Mouse (Mus musculus) CD4-positive helper T cell, adult 2 months (primary cell): ENCODE data around the gene Kat6b.
A peak's percentile ranks its signal among the peaks of the same experiment; 100 is the strongest.
"Not testable (repeated sequence)": the region's sequence is repeated elsewhere in the genome, so short reads cannot be mapped to it uniquely, and the experiment has no call there.

ENCODE experiments used
- DNase-seq: peaks from one replicate; pipeline ENCODE4 v3.0.0-alpha.2; 2012; ENCODE audit warnings: low read depth, missing footprints, low spot score

The Kat6b gene

DNA sequence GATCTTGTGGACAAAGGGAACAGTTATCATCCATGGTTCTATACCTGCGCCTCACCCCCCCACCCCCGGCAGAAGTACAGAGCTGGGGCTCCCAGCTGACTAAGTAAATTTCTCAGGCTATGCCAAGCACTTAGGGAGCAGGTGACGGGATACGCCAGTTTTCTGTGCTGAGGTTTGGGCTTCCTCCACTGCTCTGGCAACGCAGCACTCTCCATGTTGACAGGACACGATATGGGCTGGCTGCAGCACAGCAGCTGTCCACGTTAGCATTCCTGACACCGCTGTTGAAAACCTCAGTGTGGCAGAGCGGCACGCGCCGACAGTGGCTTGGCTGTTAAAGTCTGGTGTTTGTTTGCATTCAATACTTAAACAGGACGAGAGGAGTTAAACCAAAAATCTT lies 177.9 kb downstream of the Kat6b start:
- DNase-seq = no peak

DNA sequence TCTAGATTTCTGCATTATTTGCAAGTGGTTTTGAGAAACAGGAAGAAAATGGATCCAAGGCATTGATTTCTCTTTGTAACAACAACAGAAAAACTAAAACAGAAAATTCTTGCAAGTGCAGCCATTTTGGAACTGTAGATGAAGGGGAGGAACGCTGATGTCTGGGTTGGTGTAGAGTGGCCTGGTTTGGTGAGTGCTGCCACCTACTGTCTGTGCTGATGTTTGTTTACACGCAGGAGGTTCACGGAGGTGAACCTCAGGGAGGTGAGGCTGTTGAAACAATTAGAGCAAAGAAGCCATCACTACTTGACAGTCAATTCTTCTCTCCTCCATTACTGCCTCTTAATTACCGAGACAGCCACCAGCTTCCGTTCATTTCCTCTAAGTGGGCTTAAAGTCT lies 178.4 kb downstream of the Kat6b start:
- peak; percentile 72 for DNase-seq

DNA sequence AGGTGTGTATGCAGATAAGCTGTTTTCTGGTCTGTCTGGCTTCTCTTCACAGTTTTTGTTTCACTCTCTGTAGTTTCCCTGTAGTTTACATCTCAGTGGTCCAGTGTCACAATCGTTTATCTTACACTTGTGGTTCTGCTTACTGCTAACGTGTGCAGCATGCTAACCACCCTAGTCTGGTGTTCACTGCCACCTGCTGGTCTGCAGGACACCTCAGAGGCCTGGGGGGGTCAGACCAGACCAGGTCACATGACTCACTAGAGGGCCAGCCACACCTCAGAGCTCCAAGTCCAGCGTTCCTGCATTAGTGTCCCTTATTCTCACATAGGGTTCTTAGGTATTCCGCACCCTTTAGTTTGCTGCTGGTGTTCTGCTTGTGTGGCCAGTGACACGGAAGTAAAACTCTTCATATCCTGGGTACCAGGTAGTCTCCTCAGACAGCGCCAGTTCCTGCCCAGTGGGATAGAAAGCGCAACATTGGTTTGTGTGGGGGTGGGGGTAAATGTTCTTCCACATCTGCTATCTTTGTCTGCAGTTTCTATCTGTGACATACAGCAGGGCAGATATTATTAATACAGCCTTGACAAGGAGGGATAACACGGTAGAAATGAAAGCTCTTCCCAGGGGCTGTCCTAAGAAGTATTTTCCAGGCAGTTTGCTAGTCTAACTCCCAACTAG lies 181.4 kb downstream of the Kat6b start:
- no peak for DNase-seq

DNA sequence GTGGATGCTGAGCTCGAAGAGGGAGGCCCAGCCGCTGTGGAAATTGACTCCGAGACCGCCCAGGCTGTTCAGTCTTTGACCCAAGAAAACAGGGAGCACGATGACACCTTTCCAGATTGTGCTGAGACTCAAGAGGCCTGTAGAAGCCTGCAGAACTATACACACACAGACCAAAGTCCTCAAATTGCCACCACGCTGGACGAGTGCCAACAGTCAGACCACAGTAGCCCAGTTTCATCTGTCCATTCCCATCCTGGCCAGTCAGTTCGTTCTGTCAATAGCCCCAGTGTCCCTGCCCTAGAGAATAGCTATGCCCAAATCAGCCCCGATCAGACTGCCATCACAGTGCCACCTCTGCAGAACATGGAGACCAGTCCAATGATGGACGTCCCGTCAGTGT lies 188.0 kb downstream of the Kat6b start:
- no peak for DNase-seq

DNA sequence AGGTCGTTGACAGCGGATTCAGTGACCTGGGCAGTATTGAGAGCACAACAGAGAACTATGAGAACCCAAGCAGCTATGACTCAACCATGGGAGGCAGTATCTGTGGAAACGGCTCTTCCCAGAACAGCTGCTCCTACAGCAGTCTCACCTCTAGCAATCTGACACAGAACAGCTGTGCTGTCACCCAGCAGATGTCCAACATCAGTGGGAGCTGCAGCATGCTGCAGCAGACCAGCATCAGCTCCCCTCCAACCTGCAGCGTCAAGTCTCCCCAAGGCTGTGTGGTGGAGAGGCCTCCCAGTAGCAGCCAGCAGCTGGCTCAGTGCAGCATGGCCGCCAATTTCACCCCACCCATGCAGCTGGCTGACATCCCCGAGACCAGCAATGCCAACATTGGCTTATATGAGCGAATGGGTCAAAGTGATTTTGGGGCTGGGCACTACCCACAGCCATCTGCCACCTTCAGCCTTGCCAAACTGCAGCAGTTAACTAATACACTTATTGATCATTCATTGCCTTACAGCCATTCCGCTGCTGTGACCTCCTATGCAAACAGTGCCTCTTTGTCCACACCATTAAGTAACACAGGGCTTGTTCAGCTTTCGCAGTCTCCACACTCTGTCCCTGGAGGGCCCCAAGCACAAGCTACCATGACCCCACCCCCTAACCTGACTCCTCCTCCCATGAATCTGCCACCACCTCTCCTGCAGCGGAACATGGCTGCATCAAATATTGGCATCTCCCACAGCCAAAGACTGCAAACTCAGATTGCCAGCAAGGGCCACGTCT lies 188.6 kb downstream of the Kat6b start:
- no peak for DNase-seq

DNA sequence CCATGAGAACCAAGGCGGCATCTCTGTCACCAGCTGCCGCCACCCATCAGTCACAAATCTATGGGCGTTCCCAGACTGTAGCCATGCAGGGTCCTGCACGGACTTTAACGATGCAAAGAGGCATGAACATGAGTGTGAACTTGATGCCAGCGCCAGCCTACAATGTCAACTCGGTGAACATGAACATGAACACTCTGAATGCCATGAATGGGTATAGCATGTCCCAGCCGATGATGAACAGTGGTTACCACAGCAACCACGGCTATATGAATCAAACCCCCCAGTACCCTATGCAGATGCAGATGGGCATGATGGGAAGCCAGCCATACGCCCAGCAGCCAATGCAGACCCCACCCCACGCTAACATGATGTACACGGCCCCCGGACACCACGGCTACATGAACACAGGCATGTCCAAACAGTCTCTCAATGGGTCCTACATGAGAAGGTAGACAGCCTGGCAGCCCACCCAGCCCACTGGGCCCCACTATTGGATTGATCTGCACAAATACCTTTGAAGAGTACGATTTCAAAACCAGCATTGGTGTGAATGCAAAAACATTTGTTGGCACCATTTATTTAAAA lies 189.3 kb downstream of the Kat6b start:
- not testable (repeated sequence) for DNase-seq

DNA sequence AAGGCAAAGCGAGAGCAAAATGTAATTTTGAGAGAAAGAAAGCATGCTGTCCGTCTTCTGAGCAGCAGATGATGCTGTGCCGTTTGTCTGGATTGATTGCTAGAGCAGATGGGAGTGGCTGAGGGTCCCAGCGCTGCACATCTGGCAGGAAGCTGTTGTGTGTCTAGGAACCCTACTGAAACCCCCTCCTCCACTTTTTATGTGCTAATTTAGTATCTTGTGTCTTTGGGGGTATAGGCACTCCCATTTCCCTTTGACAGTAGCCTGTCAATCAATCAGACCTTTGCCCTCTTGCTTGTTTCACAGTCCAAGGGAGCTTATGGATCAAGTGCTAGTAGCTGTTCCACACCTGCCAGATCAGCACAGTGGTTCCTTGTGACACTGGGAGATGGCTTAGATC lies 191.9 kb downstream of the Kat6b start:
- DNase-seq = no peak

DNA sequence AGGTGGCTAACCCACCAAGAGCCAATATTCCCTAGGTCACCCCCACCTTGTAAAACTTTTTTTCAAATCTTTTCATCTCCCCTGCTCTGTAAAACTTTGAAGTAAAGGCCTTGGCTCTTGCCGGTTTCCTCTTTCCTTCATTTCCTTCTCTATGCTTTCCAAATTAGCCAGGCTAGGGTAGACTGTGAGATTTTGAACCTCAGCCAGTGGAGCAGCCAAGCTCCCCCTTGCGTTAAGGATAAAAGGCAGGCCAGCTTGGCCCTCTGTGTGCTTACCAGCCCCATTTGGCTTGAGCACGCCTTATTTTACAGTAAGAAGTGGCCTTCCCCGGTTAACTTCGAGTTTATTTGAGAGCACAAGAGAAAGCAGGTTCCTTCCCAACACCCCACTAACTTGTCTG lies 193.2 kb downstream of the Kat6b start:
- DNase-seq = no peak

DNA sequence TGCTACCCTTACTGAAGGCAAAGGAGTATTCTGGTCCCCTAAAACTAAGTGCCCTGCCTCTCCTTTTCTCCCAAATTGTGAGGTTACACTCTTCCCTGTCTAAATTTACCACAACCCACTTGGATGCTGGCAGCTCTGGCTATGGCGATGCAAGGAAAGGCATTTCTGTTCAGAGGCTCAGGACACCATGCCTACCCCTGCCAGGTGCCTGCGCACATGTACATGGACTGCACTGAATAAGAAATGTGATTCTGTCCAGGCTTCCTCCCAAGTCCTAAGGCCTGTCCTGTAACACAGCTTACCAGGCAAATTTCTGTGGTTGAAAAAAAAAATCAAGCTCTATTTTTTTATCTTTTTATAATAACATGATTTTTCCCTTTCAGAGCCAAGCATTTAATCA lies 195.0 kb downstream of the Kat6b start:
- DNase-seq = no peak

DNA sequence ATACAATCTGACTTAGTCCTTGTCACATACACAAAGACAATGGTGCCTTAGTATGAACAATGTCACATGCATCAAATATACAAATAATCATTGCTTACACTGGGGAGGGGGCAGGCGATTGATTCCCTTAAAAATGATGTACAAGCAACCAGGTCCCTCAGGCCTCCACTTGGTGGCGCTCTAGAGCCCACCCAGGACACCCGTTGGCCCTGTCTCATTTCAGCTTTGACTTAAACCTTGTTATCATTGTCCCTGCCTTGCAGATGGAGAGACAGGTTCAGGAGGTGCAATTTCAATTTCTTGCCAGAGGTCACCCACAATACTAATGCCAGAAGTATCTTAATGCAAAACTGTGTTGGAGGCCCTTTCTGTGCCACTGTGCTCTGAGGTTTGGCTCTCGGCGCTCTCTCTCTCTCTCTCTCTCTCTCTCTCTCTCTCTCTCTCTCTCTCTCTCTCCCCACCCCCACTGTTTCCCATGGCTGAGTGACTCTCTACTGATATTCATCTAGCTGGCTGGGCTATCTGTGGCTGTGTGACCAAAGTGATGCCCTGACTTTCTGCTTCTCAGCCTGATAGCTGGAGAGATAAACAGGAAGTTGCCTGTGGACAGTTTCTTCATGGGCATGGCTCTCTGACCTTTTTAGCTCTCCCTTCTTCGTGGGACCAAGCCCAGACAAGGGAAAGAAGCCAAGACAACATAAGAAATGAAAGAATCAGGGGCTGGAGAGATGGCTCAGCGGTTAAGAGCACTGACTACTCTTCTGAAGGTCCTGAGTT lies 197.5 kb downstream of the Kat6b start:
- peak; percentile 35 for DNase-seq

DNA sequence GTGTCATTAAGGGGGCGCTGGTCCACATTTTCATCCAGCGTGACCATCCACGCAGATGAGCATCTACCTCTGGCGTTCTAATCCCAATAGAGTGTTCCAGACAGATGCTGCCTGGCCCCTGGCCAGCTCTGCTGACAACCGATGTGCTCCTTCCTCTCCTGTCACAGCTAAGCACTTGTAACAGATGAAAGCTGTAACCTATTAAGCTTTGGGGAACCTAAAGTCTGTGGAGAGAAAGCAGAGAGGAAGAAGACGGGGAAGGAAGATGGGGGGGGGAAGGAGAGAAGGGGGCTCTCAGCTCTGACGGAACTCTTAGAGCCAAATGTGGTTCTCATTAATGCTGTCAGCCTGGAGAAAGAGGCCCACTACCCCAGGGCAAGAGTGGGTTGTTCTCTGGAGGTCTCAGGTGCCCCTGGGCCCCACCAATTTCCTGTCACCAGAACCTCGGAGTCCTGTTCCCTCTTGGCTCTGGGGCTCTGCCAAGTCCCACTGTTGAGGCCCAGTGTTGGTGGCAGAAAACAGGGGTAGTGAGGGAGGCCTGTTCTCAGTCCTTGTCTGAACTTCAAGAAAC lies 198.5 kb downstream of the Kat6b start:
- no peak for DNase-seq

DNA sequence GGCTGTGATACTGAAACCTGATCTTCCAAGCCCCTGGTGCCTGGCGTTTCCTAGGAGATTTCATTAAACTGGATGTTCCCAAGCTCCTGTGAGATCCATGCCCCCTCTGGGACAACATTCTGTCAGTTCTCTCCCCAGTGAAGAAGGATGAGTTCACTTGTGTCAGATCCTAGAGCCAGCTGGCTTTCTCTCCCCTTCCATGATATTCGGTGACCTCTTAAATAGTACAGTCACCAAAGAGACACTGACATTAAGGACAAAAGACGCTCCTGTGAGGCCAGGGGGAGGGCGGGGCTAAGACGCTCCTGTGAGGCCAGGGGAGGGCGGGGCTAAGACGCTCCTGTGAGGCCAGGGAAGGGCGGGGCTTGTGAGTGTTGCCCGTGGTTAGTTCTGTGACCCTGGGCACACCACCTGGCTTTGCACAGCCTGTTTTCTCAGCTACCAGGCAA lies 201.5 kb downstream of the Kat6b start:
- peak; percentile 65 for DNase-seq

DNA sequence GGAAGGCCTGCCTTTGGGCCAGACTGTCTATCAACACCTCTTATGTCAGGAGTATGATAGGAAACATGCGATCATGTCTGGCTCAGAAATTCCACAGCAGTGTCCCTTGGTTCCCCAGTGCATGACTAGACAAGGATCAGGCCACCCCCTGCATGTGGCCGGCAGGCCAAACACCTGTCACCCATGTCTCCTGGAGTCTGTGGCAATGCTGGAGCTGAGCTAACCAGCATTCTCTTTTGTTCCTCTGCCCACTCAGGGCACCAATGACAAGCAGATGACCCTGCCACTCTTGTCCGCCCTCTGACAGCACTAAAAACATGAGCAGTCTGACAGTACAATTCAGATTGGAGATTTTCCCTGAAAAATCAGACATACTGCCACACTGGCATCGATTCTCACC lies 202.6 kb downstream of the Kat6b start:
- no peak for DNase-seq

DNA sequence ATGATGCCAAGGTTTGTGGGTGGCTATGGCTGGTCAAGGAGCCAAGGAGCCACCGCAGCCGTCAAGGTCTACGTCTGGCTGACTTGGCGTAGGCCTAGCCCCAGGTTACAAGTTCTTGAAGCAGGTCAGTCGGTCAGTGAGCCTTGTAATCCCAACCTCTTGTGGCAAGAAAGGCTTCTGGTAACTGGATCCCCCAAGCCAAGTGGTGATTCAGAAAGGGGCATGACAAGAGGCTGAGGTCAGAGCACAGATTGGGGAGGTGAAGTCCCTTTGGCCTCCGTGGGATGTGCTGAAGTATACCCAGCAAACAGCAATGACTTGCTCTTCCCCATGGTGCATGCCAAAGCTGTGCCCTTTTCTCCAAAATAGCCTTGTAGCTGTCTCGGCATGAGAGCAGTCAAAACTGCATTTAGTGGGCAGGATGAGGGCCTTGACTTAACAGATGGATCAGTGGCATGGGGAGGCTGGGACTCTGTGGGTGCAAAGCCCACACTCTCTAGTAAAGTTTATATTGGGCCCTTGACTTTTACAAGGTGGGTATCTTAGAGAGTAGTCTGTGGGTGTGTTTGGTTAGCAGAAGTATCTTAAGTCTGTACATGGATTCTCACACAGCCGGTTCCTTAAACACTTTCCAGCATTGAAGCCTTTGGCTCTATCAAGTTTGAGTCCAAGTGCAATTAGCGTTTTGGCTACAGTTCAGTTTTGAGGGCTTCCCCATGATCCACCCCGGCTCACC lies 204.3 kb downstream of the Kat6b start:
- DNase-seq = no peak

DNA sequence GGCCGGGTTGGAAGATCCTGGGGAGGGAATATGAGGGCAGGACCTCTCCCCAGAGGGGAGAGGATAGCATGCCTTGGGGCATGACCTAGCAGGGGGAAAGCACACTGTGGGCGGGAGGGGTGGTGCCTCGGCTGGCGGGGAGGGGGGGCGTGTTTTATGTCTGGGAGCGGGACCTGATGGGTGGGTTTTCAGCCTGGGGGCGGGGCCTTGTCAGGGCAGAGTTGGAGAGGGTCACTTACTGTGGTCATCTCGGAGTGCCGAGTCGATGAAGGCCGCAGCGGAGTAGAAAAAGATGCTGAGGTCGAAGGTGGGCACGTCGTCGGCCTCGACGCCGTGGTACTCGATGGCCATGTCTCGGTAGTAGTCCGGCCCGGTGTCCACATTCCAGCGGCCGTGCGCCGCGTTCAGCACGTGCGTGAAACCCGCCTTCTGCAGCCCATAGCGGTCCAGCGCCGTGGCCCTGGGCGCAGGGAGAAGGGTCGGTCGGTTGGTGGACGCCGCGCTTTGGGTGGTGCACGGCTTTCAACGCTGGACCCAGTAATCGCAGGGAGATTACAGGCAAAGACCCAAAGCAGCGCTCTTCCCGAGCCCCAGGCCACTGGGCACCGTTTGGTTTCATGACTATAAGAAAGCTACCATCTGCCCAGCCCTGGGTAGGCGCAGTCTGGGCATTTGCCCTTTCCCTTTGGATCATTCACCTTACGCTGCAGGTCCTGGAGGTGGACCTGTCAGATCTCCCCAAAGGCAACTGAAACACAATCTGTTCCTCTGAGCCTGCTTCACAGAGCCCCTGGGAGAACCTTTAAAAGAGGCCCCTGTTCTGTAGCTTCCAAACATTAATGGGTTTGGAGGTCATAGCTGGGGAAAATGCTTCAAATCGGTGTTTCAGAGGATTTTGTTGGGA lies 205.4 kb downstream of the Kat6b start:
- DNase-seq = no peak

DNA sequence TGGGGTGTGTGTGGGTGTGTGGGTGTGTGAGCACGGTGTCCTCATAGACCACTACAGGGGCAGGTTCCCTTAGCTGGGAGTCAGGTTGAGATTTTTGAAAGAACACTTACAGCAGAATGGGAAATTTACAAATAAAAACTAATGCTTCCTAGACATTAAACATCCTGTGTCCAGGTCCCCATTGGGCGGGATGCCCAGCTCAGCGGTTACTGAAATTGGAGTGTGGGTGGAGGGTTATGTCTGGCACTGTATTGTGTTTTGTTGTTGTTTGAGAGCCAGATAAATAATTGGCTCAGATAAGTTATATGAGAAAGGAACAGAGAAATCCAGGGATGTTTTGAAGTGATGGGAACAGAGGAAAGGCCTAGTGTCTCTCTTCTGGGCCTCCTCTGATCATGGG lies 209.8 kb downstream of the Kat6b start:
- no peak for DNase-seq

DNA sequence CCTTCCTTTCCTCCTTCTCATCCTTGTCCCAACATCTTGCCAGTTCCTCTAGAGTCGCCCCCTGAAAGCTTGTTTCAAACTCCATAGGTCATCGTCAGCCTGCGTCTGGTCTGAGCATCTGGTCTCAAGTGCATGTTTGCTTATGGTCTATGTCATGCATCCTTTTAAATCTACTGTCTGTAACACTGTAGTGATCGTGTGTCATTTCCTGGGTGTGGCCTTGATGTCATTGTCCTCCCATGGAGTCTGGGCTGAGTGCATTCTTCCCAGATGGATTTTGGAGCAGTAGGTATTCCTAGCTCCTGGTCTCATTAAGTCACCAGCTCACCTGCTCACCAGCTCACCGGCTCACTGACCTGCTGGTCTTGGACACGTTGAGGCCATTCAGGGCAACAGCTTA lies 213.8 kb downstream of the Kat6b start:
- DNase-seq = no peak

DNA sequence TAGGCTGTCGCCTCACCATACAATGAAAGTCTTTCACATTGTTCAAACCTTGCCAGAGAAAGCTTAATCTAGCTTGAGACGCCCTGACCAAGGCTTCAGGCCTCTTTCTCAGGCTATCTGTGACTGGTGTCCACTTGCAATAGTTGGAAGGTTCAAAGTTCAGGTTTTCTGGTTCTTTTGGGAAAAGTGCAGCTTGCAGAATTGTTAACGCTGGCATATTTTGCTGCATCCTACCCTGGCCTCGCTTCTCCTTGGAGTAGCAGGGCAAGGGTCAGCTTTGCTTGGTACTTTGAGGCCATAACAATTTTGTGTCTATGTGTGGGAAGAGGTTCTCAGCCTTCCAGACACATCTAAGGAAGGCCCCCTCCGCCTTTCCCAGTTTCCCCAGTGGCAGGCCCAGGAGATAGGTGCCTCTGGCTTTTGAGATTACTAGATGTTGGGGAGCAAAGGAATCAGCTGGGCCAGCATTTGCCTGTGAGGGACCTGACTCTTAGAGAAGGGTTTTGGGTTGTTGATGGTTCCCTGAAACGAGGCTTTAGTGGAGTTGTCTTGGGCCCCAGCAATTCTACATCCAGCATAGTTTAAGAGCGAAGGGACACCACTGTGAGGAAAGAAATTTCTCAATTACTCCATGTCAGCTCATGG lies 215.1 kb downstream of the Kat6b start:
- DNase-seq = no peak

DNA sequence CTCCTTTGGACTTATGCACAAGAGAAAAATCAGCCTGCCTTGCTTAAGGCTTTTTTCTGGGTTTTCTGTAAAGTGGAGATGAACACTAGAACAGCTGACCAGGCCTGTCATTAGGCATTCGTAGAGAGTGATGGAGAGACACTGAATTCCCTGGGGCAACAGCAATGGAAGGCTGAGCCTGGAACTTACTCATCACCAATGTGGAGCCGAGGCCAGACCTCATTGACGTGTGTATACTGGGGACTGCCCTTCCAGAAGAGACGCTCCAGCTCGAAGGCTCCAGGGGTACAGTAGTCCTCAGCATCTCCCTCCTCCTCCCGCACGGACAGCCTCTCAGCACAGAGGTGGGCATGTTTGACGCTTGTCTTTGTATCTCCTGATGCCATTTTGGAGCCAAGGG lies 221.5 kb downstream of the Kat6b start:
- no peak for DNase-seq

DNA sequence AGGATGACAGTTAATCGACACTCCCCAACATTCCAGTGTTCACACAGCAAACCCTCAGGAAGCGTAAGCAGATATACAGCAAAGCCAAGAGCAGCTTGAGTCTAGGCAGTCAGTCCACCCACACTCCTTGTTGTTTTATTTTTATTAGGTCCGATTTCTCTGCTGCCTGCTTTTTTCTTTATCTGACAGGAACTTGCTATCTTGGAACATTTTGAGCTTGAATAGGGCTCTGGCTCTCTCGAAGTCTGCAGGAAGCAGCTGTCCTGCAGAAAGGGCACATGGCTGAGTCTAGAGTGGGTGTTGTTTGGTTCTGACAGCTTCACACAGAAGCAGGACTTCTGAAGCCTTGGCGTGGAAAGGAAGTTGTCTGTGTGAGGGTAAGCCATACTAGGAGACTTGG lies 222.0 kb downstream of the Kat6b start:
- DNase-seq = no peak
